ENCODE assay signal across 13 mouse cellular contexts in the genomic region with DNA sequence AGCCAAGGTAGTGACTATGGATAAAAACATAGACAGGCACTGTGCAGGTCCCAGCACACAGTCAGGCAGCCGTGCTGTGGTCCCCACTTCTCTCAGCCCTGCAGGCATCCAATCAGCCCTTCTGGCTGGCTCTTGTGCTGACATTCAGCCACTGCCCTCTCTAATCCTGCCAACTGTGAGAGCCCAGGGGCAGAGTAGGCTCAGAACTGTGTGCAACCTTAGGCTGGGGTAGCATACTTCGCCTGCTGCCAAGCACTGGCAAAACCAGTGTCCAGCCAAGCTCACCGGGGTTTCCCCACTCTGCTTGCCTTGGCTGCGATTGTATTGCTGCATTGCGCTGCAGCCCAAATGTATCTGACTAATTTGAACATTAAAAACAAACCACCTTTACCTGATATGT. TPM values are rescaled to one million over a fixed set of nuclear protein-coding genes. Genes with fewer than 3 reads are reported as not detected.
DNase-seq lines count a peak whose midpoint lies in the region; ATAC-seq lines count a peak whose summit lies in the region.
"Had no signal": no experiment of that assay in that cellular context is flagged by ENCODE, and none has a peak within 500 bp of the region (broad histone marks: within the 10 kb centered on the region; RNA-seq: fewer than 3 reads in every experiment).

No protein-coding gene starts in this region.

- H3K4me1 ChIP-seq in hindbrain, embryonic 13.5 days (replicated peaks) = no peaks in the 10 kb centered on the region
- H3K4me1 ChIP-seq in hindbrain, embryonic 11.5 days (replicated peaks; ENCODE audit: control insufficient read depth, insufficient read depth, low read length) = no peaks in the 10 kb centered on the region
- H3K4me1 ChIP-seq in hindbrain, embryonic 14.5 days (replicated peaks; ENCODE audit: control insufficient read depth, insufficient read depth, low read length) = no peaks in the 10 kb centered on the region
- no peaks in the 10 kb centered on the region for H3K4me1 ChIP-seq in intestine, embryonic 15.5 days (replicated peaks)
- H3K4me1 ChIP-seq: liver, embryonic 12.5 days had no signal

- no peaks in the 10 kb centered on the region for H3K36me3 ChIP-seq in hindbrain, embryonic 13.5 days
- H3K36me3 ChIP-seq in hindbrain, embryonic 11.5 days (ENCODE audit: control insufficient read depth, insufficient read depth, low read length) = no peaks in the 10 kb centered on the region
- no peaks in the 10 kb centered on the region for H3K36me3 ChIP-seq in hindbrain, embryonic 14.5 days (replicated peaks; ENCODE audit: control insufficient read depth, insufficient read depth)
- H3K36me3 ChIP-seq in intestine, embryonic 15.5 days = no peaks in the 10 kb centered on the region
- H3K36me3 ChIP-seq: liver, embryonic 12.5 days had no signal

- H3K4me2 ChIP-seq in hindbrain, embryonic 13.5 days = no peak overlapping the region
- H3K4me2 ChIP-seq in hindbrain, embryonic 11.5 days (replicated peaks; ENCODE audit: low read depth, low read length) = no peak overlapping the region
- no peak overlapping the region for H3K4me2 ChIP-seq in hindbrain, embryonic 14.5 days (replicated peaks)
- H3K4me2 ChIP-seq in intestine, embryonic 15.5 days (replicated peaks) = no peak overlapping the region
- H3K4me2 ChIP-seq: liver, embryonic 12.5 days had no signal

- ATAC-seq in hindbrain, embryonic 13.5 days (ENCODE audit: low FRiP score) = peak; percentile 17; the same call in 1 of the 2 replicates
- ATAC-seq in hindbrain, embryonic 11.5 days (ENCODE audit: low FRiP score) = no peak
- ATAC-seq in hindbrain, embryonic 14.5 days (ENCODE audit: low FRiP score) = peak; percentile 48; the same call in 1 of the 2 replicates
- ATAC-seq in intestine, embryonic 15.5 days = no peak
- ATAC-seq: liver, embryonic 12.5 days had no signal

- no peak overlapping the region for H3K4me3 ChIP-seq in hindbrain, embryonic 13.5 days
- no peak overlapping the region for H3K4me3 ChIP-seq in hindbrain, embryonic 11.5 days (ENCODE audit: low read depth, low read length)
- no peak overlapping the region for H3K4me3 ChIP-seq in hindbrain, embryonic 14.5 days (replicated peaks; ENCODE audit: low read length)
- no peak overlapping the region for H3K4me3 ChIP-seq in intestine, embryonic 15.5 days (replicated peaks)
- H3K4me3 ChIP-seq: liver, embryonic 12.5 days had no signal

- no peaks in the 10 kb centered on the region for H3K27me3 ChIP-seq in hindbrain, embryonic 13.5 days
- H3K27me3 ChIP-seq in hindbrain, embryonic 11.5 days (ENCODE audit: control insufficient read depth, insufficient read depth, low read length) = no peaks in the 10 kb centered on the region
- no peaks in the 10 kb centered on the region for H3K27me3 ChIP-seq in hindbrain, embryonic 14.5 days (ENCODE audit: control insufficient read depth, insufficient read depth, low read length)
- no peaks in the 10 kb centered on the region for H3K27me3 ChIP-seq in intestine, embryonic 15.5 days (replicated peaks)
- H3K27me3 ChIP-seq: liver, embryonic 12.5 days had no signal

- H3K27ac ChIP-seq in hindbrain, embryonic 13.5 days = no peak overlapping the region
- no peak overlapping the region for H3K27ac ChIP-seq in hindbrain, embryonic 11.5 days (ENCODE audit: low read depth, low read length)
- H3K27ac ChIP-seq in hindbrain, embryonic 14.5 days = no peak overlapping the region
- H3K27ac ChIP-seq in intestine, embryonic 15.5 days = no peak overlapping the region
- H3K27ac ChIP-seq: kidney, postnatal 0 days; liver, embryonic 12.5 days had no signal

- no peaks in the 10 kb centered on the region for H3K9me3 ChIP-seq in hindbrain, embryonic 13.5 days
- H3K9me3 ChIP-seq in hindbrain, embryonic 11.5 days (ENCODE audit: control insufficient read depth, low read length) = no peaks in the 10 kb centered on the region
- no peaks in the 10 kb centered on the region for H3K9me3 ChIP-seq in hindbrain, embryonic 14.5 days (ENCODE audit: control insufficient read depth, low read length)
- H3K9me3 ChIP-seq in intestine, embryonic 15.5 days = no peaks in the 10 kb centered on the region
- H3K9me3 ChIP-seq: liver, embryonic 12.5 days had no signal

- no peak overlapping the region for H3K9ac ChIP-seq in hindbrain, embryonic 13.5 days
- no peak overlapping the region for H3K9ac ChIP-seq in hindbrain, embryonic 11.5 days (ENCODE audit: low read depth, low read length)
- no peak overlapping the region for H3K9ac ChIP-seq in hindbrain, embryonic 14.5 days
- no peak overlapping the region for H3K9ac ChIP-seq in intestine, embryonic 15.5 days
- H3K9ac ChIP-seq: liver, embryonic 12.5 days had no signal

- peak; percentile 25 for DNase-seq in adrenal gland, adult 2 months
- DNase-seq in adrenal gland, adult 18-20 months (ENCODE audit: low spot score in 2 of 2) = no peak
- no peak for DNase-seq in hindbrain, embryonic 11.5 days (ENCODE audit: low spot score)
- DNase-seq in adipocyte (ENCODE audit: low spot score) = peak; percentile 10
- DNase-seq in hindbrain, embryonic 14.5 days (ENCODE audit: low spot score) = no peak
- DNase-seq in retina, postnatal 1 day = no peak

- WGBS in hindbrain, embryonic 13.5 days = 83% methylated on average over 5 of the region's 5 CpGs
- 88% methylated on average over 5 of the region's 5 CpGs for WGBS in hindbrain, embryonic 11.5 days
- WGBS in hindbrain, embryonic 14.5 days = 79% methylated on average over 5 of the region's 5 CpGs
- WGBS in intestine, embryonic 15.5 days = 84% methylated on average over 5 of the region's 5 CpGs

RNA-seq across cellular contexts. Expression of a gene that starts 11.6 kb away (rescaled TPM):
- 1 to 10 TPM in 1 of 2 experiments, not detected in 1; 1.5 TPM for total RNA-seq in adrenal gland, adult 2 months (2021)
- polyA plus RNA-seq in adrenal gland, adult 2 months (2012; rRNA removed) = 0.04 and 0.07 TPM in 2 replicates
- total RNA-seq in adrenal gland, adult 18-20 months (2021) = under 1 TPM; 0.10 to 0.22 TPM
- polyA plus RNA-seq in hindbrain, embryonic 13.5 days (2015; fragmentation: Nextera tagmentation; extraction: Ambion mirVana) = 0.16 and 0.21 TPM in 2 replicates
- 0.11 and 0.19 TPM in 2 replicates for polyA plus RNA-seq in hindbrain, embryonic 11.5 days (2014; fragmentation: Nextera tagmentation; extraction: Ambion mirVana)
- polyA plus RNA-seq in hindbrain, embryonic 14.5 days (2014; fragmentation: Nextera tagmentation; extraction: Ambion mirVana) = 0.24 and 0.25 TPM in 2 replicates
- polyA plus RNA-seq in intestine, embryonic 15.5 days (2015; fragmentation: Nextera tagmentation; extraction: Ambion mirVana) = 0.33 TPM in 2 replicates
- total RNA-seq: megakaryocyte-erythroid progenitor cell, adult 5-6 weeks had no signal

RNA-seq across cellular contexts. Expression of a gene that starts 54.1 kb away (rescaled TPM):
- not detected for total RNA-seq in adrenal gland, adult 2 months (2021)
- polyA plus RNA-seq in adrenal gland, adult 2 months (2012; rRNA removed) = not detected in 2 replicates
- total RNA-seq in adrenal gland, adult 18-20 months (2021) = not detected
- not detected in 2 replicates for polyA plus RNA-seq in hindbrain, embryonic 13.5 days (2015; fragmentation: Nextera tagmentation; extraction: Ambion mirVana)
- polyA plus RNA-seq in hindbrain, embryonic 11.5 days (2014; fragmentation: Nextera tagmentation; extraction: Ambion mirVana) = not detected in 2 replicates
- not detected in 2 replicates for polyA plus RNA-seq in hindbrain, embryonic 14.5 days (2014; fragmentation: Nextera tagmentation; extraction: Ambion mirVana)
- not detected in 2 replicates for polyA plus RNA-seq in intestine, embryonic 15.5 days (2015; fragmentation: Nextera tagmentation; extraction: Ambion mirVana)
- total RNA-seq: megakaryocyte-erythroid progenitor cell, adult 5-6 weeks had no signal
- polyA plus RNA-seq: cortical plate, adult 2 months; frontal cortex, adult 2 months; kidney, postnatal 0 days; liver, embryonic 12.5 days had no signal

Comparison
In these comparisons a context has a peak if more than half of its experiments do, and no peak if none do; other contexts are left out.
1. DNase-seq: peak in adrenal gland, adult 2 months (single experiment) and adipocyte (single experiment); none in adrenal gland, adult 18-20 months (0 of 2), hindbrain, embryonic 11.5 days (single experiment), hindbrain, embryonic 14.5 days (single experiment) and retina, postnatal 1 day (single experiment).
2. ATAC-seq: peak in hindbrain, embryonic 13.5 days (single experiment) and hindbrain, embryonic 14.5 days (single experiment); none in hindbrain, embryonic 11.5 days (single experiment) and intestine, embryonic 15.5 days (single experiment).